Mouse (Mus musculus) myocyte (in vitro differentiated cells): ENCODE data around the gene Srsf2.
A peak's percentile ranks its signal among the peaks of the same experiment; 100 is the strongest.

ENCODE experiments used
- CEBPB ChIP-seq: IDR thresholded peaks from 2 replicates; pipeline ENCODE4 v1.6.1; 2011; ENCODE audit warnings: mild to moderate bottlenecking, moderate library complexity; ENCODE audit not compliant: poor library complexity, insufficient read depth, severe bottlenecking
- E2F4 ChIP-seq: IDR thresholded peaks from one replicate; pipeline ENCODE4 v1.6.1; 2011; ENCODE audit warnings: mild to moderate bottlenecking, control low read depth, moderate library complexity; ENCODE audit not compliant: insufficient read depth
- MAX ChIP-seq: IDR thresholded peaks from one replicate; pipeline ENCODE4 v1.6.1; 2011; ENCODE audit warnings: low read depth, mild to moderate bottlenecking, control low read depth
- POLR2A ChIP-seq: IDR thresholded peaks from one replicate; pipeline ENCODE4 v1.6.1; 2011; ENCODE audit warnings: low read depth, mild to moderate bottlenecking, control low read depth, moderate library complexity; ENCODE audit not compliant: insufficient read length
- POLR2AphosphoS2 ChIP-seq: IDR thresholded peaks from one replicate; pipeline ENCODE4 v1.6.1; 2011; ENCODE audit warnings: low read depth, control low read depth; ENCODE audit not compliant: insufficient read length
- TCF12 ChIP-seq: IDR thresholded peaks from one replicate; pipeline ENCODE4 v1.6.1; 2011; ENCODE audit warnings: mild to moderate bottlenecking, control low read depth; ENCODE audit not compliant: poor library complexity, insufficient read depth, severe bottlenecking

- TF ChIP-seq TCF12: peak; percentile 51
- TF ChIP-seq MAX: no peak
- peak; percentile 89 for TF ChIP-seq POLR2AphosphoS2
- TF ChIP-seq POLR2A: peak; percentile 87
- no peak for TF ChIP-seq CEBPB
- no peak for TF ChIP-seq E2F4
Measured at GRCm38 (mm10) chr11:116853512-116853928, 626 bp upstream of the Srsf2 start.
